Mouse (Mus musculus) frontal cortex, adult 2 months (tissue): ENCODE results near the gene Camk2d. TPM values are rescaled to one million over a fixed set of nuclear protein-coding genes. Genes with fewer than 3 reads are reported as not detected.

ENCODE experiments used
- DNase-seq, 2 experiments: peaks; one replicate each; pipeline ENCODE4 v3.0.0; 2022; ENCODE audit warnings: low spot score in 1 of 2; ENCODE audit errors: extremely low spot score in 1 of 2
- polyA plus RNA-seq: library from polyadenylated mRNA; depleted of rRNA; stranded (reverse); fragments of >200 nt; gene quantifications from 2 replicates; pipeline ENCODE4 v1.2.3, GENCODE M21; 2012

Gene Camk2d
- polyA plus RNA-seq, 1 experiment: 142 TPM

- DNase-seq: no peak
These were observed 201.7 kb downstream of the Camk2d start for GRCm38 (mm10) chr3:126797810-126798209.

DNA sequence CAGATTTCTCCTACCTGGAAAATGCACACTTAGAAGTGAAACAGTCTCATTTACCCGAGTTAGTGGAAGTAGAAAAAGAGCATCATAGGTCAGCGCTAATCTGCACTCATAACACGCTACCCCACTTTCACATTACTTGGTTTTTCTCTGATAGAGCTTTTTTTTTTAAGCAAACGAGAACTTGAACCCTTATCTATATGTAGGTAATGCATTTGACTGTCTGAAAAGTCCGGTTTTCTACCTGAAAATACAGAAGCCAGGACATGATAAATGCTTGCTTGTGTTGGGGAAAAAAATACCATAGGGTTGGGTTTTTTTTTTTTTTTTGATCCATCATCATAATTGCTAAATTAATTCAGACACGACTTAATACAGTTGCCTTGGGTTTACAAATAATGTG lies 206.9 kb downstream of the Camk2d start:
- no peak for DNase-seq

DNA sequence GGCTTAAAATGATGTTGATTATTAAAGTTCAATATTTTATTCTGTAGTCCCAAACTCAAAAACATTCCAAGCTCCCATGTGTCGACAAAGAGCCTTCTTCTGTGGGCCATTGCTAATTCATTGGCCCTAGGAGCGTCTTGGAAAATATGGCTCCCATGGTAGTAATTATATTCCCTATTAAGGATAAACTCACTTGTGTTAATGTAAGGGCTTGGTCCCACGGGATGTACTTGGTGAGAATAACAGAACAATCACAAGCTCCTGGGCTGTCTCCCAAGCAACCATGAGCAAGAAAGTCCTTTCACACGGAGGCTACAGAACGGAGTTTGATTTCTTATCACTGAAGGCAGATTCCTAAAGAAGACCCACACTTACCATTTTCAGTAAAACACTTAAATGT lies 208.9 kb downstream of the Camk2d start:
- no peak for DNase-seq

- DNase-seq: no peak
These were observed 210.0 kb downstream of the Camk2d start for GRCm38 (mm10) chr3:126806145-126806544.

- no peak for DNase-seq
These were observed 213.8 kb downstream of the Camk2d start for GRCm38 (mm10) chr3:126809915-126810314.

DNA sequence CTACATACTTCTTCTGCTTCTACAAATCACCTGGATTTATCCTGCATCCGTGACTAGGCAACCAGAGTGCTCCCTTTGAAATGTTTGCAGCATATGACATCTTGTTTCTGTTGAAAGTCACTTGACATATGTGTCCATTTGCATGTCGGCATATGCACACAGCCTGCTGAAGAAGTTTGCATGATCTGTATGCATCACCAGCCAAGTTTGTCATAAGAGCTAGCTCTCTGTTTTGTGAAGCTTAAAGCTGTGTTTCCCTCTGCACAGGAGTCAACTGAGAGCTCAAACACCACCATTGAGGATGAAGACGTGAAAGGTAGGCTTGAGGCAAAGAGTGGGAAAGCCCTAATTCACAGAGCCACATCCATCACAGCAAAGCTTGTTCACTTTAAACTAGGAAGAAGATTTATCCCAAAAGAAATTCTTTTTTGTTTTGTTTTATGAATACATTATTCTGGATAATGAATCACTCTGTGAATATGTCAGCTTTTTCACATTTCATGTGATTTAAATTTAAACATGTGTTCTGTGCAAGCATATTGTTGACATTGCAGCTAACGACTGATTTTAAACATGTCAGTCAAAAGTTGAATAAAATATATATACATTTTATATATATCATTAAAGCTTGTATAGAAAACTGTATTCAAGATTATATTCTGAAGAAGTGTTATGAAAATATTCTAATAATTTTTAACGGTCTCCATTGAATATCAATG lies 214.4 kb downstream of the Camk2d start:
- DNase-seq: no peak

DNA sequence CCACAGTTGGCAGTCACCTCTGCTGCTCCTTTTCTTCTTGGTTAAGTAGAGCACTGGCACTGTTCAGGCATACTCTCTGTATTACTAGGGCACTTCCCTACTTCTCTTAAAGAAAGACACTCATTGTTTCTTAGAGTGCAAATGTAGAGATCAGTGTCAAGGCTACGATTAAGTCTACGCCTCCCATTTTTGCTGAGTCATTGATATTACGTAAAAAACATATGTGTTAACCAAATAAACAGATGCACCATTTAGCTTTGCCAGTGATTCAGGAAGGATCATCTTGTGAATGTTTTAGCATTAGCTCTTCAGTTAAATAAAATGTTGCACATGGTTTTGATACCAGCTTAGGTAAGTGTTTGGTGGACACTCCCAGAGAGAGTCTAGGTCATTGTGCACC lies 215.5 kb downstream of the Camk2d start:
- peak in 1 of 2 experiments; percentile 11 for DNase-seq

DNA sequence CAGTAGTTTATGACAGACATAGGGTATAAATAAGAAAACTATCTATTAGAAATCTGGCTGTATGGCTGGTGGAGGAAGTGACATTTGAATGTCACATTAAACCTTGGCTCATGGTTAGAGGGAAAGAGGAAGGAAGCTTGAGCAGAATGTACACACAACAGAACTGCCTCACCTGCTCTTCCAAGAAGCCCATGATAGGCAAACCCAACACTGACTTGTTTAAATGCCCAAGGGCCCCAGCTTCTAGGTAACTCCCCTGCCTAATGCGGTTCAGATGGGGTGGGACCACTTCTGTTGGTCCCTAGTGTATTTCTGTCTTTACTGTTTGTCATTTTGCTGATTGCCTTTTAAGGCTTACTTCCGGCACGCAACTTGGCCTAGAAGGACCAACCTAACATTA lies 226.3 kb downstream of the Camk2d start:
- DNase-seq: no peak

DNA sequence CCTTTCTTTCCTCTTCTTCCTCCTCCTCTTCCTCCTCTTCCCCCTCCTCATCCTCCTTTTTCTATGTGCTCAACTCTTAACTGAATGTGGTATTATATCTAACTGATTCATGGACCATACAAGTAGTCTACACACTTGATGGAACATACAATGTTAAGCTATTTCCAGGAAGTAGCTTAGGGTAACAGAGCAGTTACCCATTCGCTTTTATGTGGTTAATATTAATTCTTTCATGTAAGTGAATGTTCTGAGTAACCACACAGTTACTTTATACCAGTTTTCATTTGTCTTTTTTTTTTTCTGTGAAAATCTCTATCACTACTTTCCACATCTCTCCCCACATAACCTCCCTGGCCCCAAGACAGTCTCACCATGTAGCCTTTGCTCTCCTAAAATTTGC lies 228.8 kb downstream of the Camk2d start:
- DNase-seq: no peak

GRCm38 (mm10) chr3:126826172-126826571 lies 230.1 kb downstream of the Camk2d start:
- DNase-seq: no peak

- no peak for DNase-seq
These were observed 231.8 kb downstream of the Camk2d start for GRCm38 (mm10) chr3:126827900-126828299.

- no peak for DNase-seq
These were observed 233.7 kb downstream of the Camk2d start for GRCm38 (mm10) chr3:126829817-126830216.

GRCm38 (mm10) chr3:126831418-126832138 lies 235.5 kb downstream of the Camk2d start:
- DNase-seq: peak; percentile 14 to 42

GRCm38 (mm10) chr3:126834641-126835167 lies 238.6 kb downstream of the Camk2d start:
- DNase-seq: no peak

DNA sequence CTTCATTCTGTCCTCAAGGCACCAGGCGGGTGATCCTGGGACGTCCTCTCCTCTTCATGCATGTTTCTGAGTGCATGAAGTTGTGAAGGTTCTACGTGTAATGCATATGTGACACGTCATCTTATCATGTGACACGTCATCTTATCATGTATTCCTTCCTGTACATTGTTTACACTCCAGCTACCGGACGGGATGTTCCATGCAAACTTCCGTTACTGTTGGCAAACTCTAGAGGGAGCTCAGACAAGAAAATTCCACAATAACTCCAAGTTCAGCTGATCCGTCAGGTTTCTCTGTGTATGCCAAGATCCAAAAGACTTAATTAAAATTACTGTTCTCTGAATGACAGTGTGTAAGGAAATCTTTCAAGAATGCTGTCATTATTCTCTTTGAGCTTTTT lies 246.7 kb downstream of the Camk2d start:
- DNase-seq: no peak

- DNase-seq: no peak
These were observed 248.7 kb downstream of the Camk2d start for GRCm38 (mm10) chr3:126844809-126845208.

GRCm38 (mm10) chr3:126848081-126848480 lies 252.0 kb downstream of the Camk2d start:
- peak; percentile 61 to 74 for DNase-seq

DNA sequence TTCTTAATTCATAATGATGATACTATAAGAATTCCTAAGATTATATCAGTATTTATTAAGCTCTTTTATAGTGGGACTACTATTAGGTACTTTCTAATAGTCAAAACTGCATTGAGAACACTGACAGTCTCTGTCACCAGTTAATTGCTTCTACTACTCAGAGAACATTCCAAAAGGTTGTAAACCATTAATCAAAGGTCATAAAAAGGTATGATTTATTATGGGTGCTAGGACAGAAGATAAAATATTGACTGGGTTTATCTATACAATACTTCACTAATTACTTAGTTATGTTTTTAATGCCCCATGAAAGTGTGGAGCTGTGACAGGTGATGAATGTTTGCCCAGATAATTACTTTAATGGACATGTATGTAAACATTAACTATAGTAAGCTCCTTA lies 264.3 kb downstream of the Camk2d start:
- DNase-seq: no peak

DNA sequence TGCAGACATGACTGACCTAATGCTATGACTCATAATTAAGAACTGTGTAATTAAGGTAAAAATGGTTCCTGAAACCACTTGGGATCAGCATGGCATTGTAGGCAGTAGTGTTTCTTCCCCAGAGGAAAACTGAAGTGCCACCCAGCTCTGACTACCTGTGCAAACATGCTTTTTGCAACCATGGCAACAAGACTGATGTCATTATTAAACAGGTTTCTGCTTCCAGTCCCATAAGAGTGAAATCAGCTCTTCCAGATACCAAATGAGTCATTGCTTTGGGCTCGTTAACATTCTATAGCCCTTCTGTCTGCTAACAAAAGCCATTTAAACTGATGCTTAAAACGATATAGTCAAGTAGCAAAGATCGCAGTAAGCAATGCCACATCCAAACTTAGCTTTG lies 273.5 kb downstream of the Camk2d start:
- no peak for DNase-seq

GRCm38 (mm10) chr3:126870688-126871087 lies 274.6 kb downstream of the Camk2d start:
- DNase-seq: no peak

DNA sequence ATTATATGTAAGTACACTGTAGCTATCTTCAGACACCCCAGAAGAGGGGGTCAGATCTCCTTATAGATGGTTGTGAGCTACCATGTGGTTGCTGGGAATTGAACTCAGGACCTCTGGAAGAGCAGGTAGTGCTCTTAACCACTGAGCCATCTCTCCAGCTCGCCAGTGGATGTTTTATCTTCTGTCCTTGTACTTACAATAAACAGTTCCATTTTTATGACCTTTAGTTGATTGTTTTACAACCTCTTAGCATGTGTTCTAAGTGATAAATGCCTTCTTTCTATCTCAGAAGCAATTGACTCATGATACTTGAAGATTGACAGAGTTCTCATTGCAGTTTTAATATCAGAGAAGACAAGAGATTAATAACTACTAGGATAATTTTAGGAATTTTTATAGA lies 282.1 kb downstream of the Camk2d start:
- no peak for DNase-seq

- no peak for DNase-seq
These were observed 290.0 kb downstream of the Camk2d start for GRCm38 (mm10) chr3:126886090-126886489.
